In the genomic region with DNA sequence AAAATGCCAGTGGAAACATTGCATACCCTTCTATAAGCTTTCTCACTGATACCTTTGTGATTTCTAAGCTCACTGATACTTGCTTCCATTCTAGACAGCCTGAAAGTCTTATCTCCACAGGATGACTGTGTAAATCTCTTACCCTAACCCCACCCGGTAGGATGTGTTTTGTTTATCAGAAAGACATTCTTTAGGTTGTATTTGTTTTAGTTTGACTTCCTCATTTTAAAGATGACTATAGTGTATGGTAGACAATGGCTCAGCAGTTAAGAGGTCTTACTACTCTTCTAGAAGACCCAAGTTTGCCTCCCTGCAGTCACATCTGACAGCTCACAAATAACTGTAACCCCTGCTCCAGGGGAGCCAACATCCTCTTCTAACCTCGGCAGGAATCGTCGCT, we compare ENCODE assay signal across 24 mouse cellular contexts. TPM values are rescaled to one million over a fixed set of nuclear protein-coding genes. Genes with fewer than 3 reads are reported as not detected.
DNase-seq lines count a peak whose midpoint lies in the region; ATAC-seq lines count a peak whose summit lies in the region.
"Had no signal": no experiment of that assay in that cellular context is flagged by ENCODE, and none has a peak within 500 bp of the region (broad histone marks: within the 10 kb centered on the region; RNA-seq: fewer than 3 reads in every experiment).

No protein-coding gene starts in this region.

- ATAC-seq in lung, embryonic 15.5 days (ENCODE audit: borderline replicate concordance, extremely low read depth, low FRiP score, low TSS enrichment), result 0 out of 2 replicates have a peak, but pooled peaks have one; percentile 35
- ATAC-seq in CD4-positive, CD25-positive, alpha-beta regulatory T cell, adult 4 months, result no peak
- ATAC-seq: activated CD4-positive, CD25-positive, alpha-beta regulatory T cell, adult 4 months; forebrain, embryonic 14.5 days; hindbrain, embryonic 16.5 days; Patski had no signal

- no peak overlapping the region for H3K4me3 ChIP-seq in lung, embryonic 15.5 days
- H3K4me3 ChIP-seq: embryonic facial prominence, embryonic 15.5 days; erythroblast, embryonic 14.5 days; forebrain, embryonic 10.5 days; hindbrain, embryonic 12.5 days had no signal

- no peaks in the 10 kb centered on the region for H3K27me3 ChIP-seq in lung, embryonic 15.5 days
- H3K27me3 ChIP-seq: embryonic facial prominence, embryonic 15.5 days; hindbrain, embryonic 12.5 days; Patski had no signal

- no peaks in the 10 kb centered on the region for H3K9me3 ChIP-seq in lung, embryonic 15.5 days
- H3K9me3 ChIP-seq: embryonic facial prominence, embryonic 15.5 days; forebrain, embryonic 10.5 days; hindbrain, embryonic 12.5 days had no signal

- no peak for DNase-seq in lung, postnatal 10 days
- DNase-seq in 416B (ENCODE audit: low read depth), result peak; percentile 45
- peak; percentile 74 for DNase-seq in MEL-GATA-1-ER (ENCODE audit: extremely low read depth, low read depth)
- peak; percentile 9 for DNase-seq in yolk sac, embryonic 10.5 days (ENCODE audit: low spot score)
- no peak for DNase-seq in adrenal gland, adult 18-20 months (ENCODE audit: low spot score in 2 of 2)
- DNase-seq: adrenal gland, adult 2 months; adrenal gland, postnatal 25 days; cerebellum, adult 18-20 months; cerebellum, adult 9-11 months; embryo, embryonic 11 days; gastrocnemius, postnatal 36 days; heart, adult 11 months; heart, postnatal 10 days; heart, postnatal 4 days had no signal

- no peaks in the 10 kb centered on the region for H3K4me1 ChIP-seq in lung, embryonic 15.5 days
- H3K4me1 ChIP-seq: embryonic facial prominence, embryonic 15.5 days; hindbrain, embryonic 12.5 days had no signal

- WGBS in lung, embryonic 15.5 days, result 48% methylated on average over 4 of the region's 4 CpGs

- H3K27ac ChIP-seq in lung, embryonic 15.5 days, result no peak overlapping the region
- H3K27ac ChIP-seq: embryonic facial prominence, embryonic 15.5 days; forebrain, embryonic 10.5 days; hindbrain, embryonic 12.5 days had no signal

- H3K36me3 ChIP-seq in lung, embryonic 15.5 days, result no peaks in the 10 kb centered on the region
- H3K36me3 ChIP-seq: embryonic facial prominence, embryonic 15.5 days; forebrain, embryonic 10.5 days; hindbrain, embryonic 12.5 days had no signal

- H3K9ac ChIP-seq in lung, embryonic 15.5 days, result no peak overlapping the region
- H3K9ac ChIP-seq: embryonic facial prominence, embryonic 15.5 days; hindbrain, embryonic 12.5 days had no signal

- H3K4me2 ChIP-seq in lung, embryonic 15.5 days, result no peak overlapping the region
- H3K4me2 ChIP-seq: embryonic facial prominence, embryonic 15.5 days; hindbrain, embryonic 12.5 days had no signal

RNA-seq across cellular contexts. Expression of gene Rictor, which starts 55.1 kb away (rescaled TPM):
- 41.3 and 45.5 TPM in 2 replicates for polyA plus RNA-seq in lung, embryonic 15.5 days (2015; fragmentation: Nextera tagmentation; extraction: Ambion mirVana)
- 10 to 100 TPM; 27.3 to 30.9 TPM for polyA plus RNA-seq in CD4-positive, CD25-positive, alpha-beta regulatory T cell, adult 4 months (2017; shearing (Covaris generic))
- 10 to 100 TPM; 18.9 to 26.6 TPM for total RNA-seq in adrenal gland, adult 18-20 months (2021)

Comparison
In these comparisons a context has a peak if more than half of its experiments do, and no peak if none do; other contexts are left out.
1. DNase-seq: peak in 416B (single experiment), MEL-GATA-1-ER (single experiment) and yolk sac, embryonic 10.5 days (single experiment); none in lung, postnatal 10 days (single experiment) and adrenal gland, adult 18-20 months (0 of 2).